Mouse (Mus musculus) spleen, adult 2 months (tissue): ENCODE results near the gene Olfr824. TPM values are rescaled to one million over a fixed set of nuclear protein-coding genes. Genes with fewer than 3 reads are reported as not detected.
"Not testable (repeated sequence)": the region's sequence is repeated elsewhere in the genome, so short reads cannot be mapped to it uniquely, and the experiment has no call there.

Source experiments
- DNase-seq, 2 experiments: peaks; one replicate each; pipeline versions ENCODE4 v3.0.0 to v3.0.0-alpha.2; 2012 to 2021; ENCODE audit warnings: low spot score in 2 of 2, low read depth in 1 of 2
- H3K27ac ChIP-seq: fragments of 200-500 bp; 2 replicates; pipeline ENCODE4 v1.5.1; 2012; ENCODE audit warnings: low read length, inconsistent platforms; ENCODE audit not compliant: insufficient read depth
- H3K27me3 ChIP-seq: fragments of 200-500 bp; 2 replicates; pipeline ENCODE4 v1.6.1; 2012; ENCODE audit warnings: mild to moderate bottlenecking, moderate library complexity, low read length, inconsistent platforms; ENCODE audit not compliant: control insufficient read depth, insufficient read depth
- H3K36me3 ChIP-seq: fragments of 200-500 bp; 2 replicates; pipeline ENCODE4 v1.6.1; 2012; ENCODE audit warnings: mild to moderate bottlenecking, low read length, inconsistent platforms; ENCODE audit not compliant: control insufficient read depth, insufficient read depth
- H3K4me1 ChIP-seq: fragments of 200-500 bp; 2 replicates; pipeline ENCODE4 v1.6.1; 2011; ENCODE audit warnings: inconsistent platforms; ENCODE audit not compliant: control insufficient read depth, insufficient read depth, insufficient read length
- H3K4me3 ChIP-seq: fragments of 200-500 bp; 2 replicates; pipeline ENCODE4 v1.5.1; 2011; ENCODE audit warnings: mild to moderate bottlenecking, inconsistent platforms; ENCODE audit not compliant: insufficient read depth, insufficient read length; ENCODE audit errors: extremely low read depth
- CTCF ChIP-seq: fragments of 200-500 bp; IDR thresholded peaks from 2 replicates; pipeline ENCODE4 v1.5.1; 2011; ENCODE audit warnings: mild to moderate bottlenecking, inconsistent platforms; ENCODE audit not compliant: insufficient read depth, insufficient read length, insufficient replicate concordance; ENCODE audit errors: extremely low read depth
- POLR2A ChIP-seq: fragments of 200-500 bp; IDR thresholded peaks from 2 replicates; pipeline ENCODE4 v1.6.1; 2011; ENCODE audit warnings: low read depth, low read length, inconsistent platforms
- WGBS: fragments of 180-500 bp; shearing (Covaris S2); methylation state at CpG from one replicate; pipeline ENCODE4 v1.1.7; 2018; 5-methylcytosine and 5-hydroxymethylcytosine counted together
- polyA plus RNA-seq: library from polyadenylated mRNA; depleted of rRNA; stranded (reverse); fragments of >200 nt; gene quantifications from 2 replicates; pipeline ENCODE4 v1.2.3, GENCODE M21; 2012; rRNA removed

Gene Olfr824
- polyA plus RNA-seq: not detected in 2 replicates

DNA sequence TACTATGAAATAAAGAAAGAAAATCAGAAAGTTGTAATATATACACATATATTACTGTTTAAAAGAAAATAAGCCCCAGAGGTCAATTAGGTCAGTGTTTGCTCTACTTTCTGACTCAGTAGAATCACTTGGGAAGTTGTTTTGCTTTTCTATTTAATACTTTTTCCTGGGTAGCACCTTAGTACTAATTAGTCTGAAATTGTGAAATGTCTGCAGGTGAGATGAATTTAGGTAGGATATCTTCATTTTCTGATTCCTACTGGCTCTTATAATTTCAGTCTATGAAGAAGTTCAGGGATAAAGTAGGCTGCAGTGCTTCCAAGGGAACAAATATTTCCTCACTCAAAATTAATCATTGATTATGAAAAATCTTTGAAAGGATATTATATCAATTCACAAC, at the start of gene Olfr824:
TSS of gene Olfr824 (minus strand) at position 101 of the 400 bp plus-strand sequence.
- H3K27ac ChIP-seq, H3K27me3 ChIP-seq, DNase-seq, H3K4me3 ChIP-seq, H3K4me1 ChIP-seq, H3K36me3 ChIP-seq: not testable (repeated sequence)

DNA sequence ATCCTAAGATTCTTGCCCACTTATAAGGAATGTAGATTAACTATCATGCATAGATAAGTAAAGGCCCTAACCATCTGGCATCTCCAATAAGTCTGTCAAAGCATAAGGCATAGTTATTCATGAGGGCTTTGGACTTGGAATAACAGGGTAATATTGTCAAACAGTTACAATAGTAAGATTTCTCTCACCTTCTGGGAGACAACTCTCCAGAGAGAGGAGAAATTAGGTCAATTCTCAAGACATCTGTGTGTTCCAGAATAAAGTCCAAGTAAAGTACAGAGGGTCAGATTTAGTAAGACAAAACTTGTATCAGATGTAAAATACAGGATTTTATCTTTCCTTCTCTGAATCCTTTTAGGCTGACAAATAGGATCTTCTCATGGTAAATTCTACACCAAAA, 36.9 kb upstream of the Olfr824 start, which contains the start of gene Olfr825:
TSS of gene Olfr825 (minus strand) at position 101 of the 400 bp plus-strand sequence.
- TF ChIP-seq CTCF (no peak), POLR2A (no peak)
- no peaks in the 10 kb centered on the region for H3K27me3 ChIP-seq
- DNase-seq: no peak
- no peak within 1 kb of the TSS for H3K4me3 ChIP-seq
- no peaks in the 10 kb centered on the region for H3K36me3 ChIP-seq
- no peak within 1 kb of the TSS for H3K27ac ChIP-seq
- H3K4me1 ChIP-seq: no peaks in the 10 kb centered on the region

- DNase-seq: no peak
- TF ChIP-seq CTCF (no peak), POLR2A (no peak)
- Histone ChIP-seq H3K27me3 (no peaks in the 10 kb centered on the region), H3K4me1 (no peaks in the 10 kb centered on the region), H3K27ac (no peak overlapping the region), H3K36me3 (no peaks in the 10 kb centered on the region), H3K4me3 (no peak overlapping the region)
These were observed 35.4 kb upstream of the Olfr824 start for GRCm38 (mm10) chr10:130165196-130165595.

DNA sequence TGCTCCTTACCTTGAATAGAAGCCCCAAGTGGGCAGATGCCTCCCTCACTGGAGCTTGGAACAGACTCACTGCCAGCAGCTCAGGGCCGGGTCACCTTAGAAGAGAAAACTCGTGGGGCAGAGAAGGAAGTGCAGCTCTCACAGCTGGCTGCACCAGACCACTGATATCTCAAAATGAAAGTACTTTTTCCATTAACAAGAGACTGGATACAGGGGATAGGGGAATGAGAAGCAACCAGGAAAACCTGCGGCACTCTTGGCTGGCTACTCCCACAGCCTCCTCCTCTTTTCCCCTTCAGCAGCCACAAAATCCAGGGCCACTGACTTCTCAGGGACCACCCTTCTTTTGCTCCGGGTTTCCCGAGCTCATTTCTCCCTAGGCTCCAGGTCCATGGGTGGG, 14.3 kb upstream of the Olfr824 start:
- TF ChIP-seq POLR2A (no peak), CTCF (no peak)
- 68% methylated on average over 5 of the region's 5 CpGs for WGBS
- no peak overlapping the region for H3K27ac ChIP-seq
- no peaks in the 10 kb centered on the region for H3K36me3 ChIP-seq
- no peak overlapping the region for H3K4me3 ChIP-seq
- no peaks in the 10 kb centered on the region for H3K27me3 ChIP-seq
- H3K4me1 ChIP-seq: no peaks in the 10 kb centered on the region
- no peak for DNase-seq

DNA sequence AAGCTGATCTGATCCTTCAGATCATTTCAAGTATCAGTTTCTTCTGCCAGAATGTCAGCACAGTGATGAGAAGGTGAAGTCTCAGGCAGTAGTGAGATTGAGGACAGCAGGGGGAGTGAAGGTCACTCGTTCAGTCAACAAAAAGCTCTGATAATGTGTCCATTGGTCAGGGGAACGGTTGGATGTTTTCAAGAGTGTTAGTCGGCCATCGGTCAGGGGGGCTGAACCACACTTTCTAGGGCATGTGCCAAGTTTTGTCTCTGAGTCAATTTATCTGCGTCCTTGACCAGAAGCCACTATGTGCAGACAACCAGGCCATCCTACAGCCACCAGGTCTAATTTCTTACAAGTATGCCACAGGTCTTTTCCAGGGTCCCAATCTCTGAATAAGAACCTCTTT, 12.7 kb upstream of the Olfr824 start:
- not testable (repeated sequence) for H3K36me3 ChIP-seq, H3K27ac ChIP-seq, H3K27me3 ChIP-seq, DNase-seq, H3K4me1 ChIP-seq, H3K4me3 ChIP-seq
- WGBS: 86% methylated on average over 5 of the region's 5 CpGs

DNA sequence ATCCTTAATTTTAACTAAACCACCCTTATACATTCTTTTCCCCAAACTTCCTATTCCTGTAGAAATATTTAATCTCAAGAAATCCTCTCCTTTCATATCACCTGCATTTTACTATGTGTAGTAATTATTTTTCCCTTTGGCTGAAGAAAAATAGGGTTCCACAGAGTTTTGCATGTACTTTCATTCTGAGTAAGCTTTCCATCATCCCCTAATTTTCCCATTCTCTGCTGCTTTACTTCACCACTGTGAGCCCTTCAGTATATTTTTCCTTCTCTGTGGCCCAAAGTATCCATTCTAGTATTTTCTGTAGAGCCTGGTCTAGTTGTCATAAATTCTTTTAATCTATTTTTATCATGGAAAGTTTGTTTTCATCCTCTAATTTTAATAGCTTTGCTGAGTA, 5.0 kb upstream of the Olfr824 start:
- Histone ChIP-seq H3K4me1 (no peaks in the 10 kb centered on the region), H3K27ac (no peak overlapping the region), H3K36me3 (no peaks in the 10 kb centered on the region), H3K27me3 (no peaks in the 10 kb centered on the region), H3K4me3 (no peak overlapping the region; the same call in 1 of the 2 replicates)
- DNase-seq: no peak
- no peak for TF ChIP-seq POLR2A
- TF ChIP-seq CTCF: no peak

DNA sequence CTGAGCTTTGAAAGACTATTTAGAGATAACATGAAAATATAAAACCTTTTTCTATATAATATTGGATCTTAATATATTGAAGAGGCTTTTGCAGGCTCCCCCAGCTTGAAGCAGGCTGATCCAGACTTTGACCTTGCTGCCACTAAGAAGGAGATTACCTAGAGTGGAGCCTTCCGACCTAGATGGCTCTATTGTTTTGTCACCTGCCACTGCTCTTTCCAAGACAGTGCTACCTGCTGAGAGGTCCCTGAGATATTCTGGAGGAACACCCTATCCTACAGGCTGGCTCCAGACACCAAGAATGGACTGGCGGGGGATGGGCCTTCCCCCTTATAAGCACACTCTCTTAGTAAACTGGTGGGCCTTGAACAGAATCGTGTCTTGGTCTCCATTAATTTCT, 13.8 kb downstream of the Olfr824 start:
- H3K27me3 ChIP-seq, H3K36me3 ChIP-seq, H3K4me1 ChIP-seq, DNase-seq, H3K27ac ChIP-seq, H3K4me3 ChIP-seq: not testable (repeated sequence)
- WGBS: 79% methylated on average over 3 of the region's 3 CpGs

DNA sequence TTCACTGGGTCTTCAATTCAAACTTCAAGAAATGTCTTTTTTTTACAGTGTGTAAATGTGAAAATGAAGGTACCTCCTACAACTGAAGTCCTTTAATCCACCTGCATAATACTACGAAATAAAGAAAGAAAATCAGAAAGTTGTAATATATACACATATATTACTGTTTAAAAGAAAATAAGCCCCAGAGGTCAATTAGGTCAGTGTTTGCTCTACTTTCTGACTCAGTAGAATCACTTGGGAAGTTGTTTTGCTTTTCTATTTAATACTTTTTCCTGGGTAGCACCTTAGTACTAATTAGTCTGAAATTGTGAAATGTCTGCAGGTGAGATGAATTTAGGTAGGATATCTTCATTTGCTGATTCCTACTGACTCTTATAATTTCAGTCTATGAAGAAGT, 14.5 kb downstream of the Olfr824 start, which contains the start of gene Olfr823:
TSS of gene Olfr823 (minus strand) at position 101 of the 400 bp plus-strand sequence.
- H3K36me3 ChIP-seq, H3K27ac ChIP-seq, H3K4me3 ChIP-seq, H3K4me1 ChIP-seq, DNase-seq, H3K27me3 ChIP-seq: not testable (repeated sequence)
- 80% methylated on average over 1 of the region's 1 CpGs for WGBS
